Mouse (Mus musculus) kidney, postnatal 0 days (tissue): Measurements from ENCODE around the gene Atp5j. TPM values are rescaled to one million over a fixed set of nuclear protein-coding genes. Genes with fewer than 3 reads are reported as not detected.

Experiments used
- ATAC-seq: fragments of 200-750 bp; cut with Nextera tagmentation; replicated peaks from 2 replicates; pipeline ENCODE4 v1.8.0; 2017; ENCODE audit warnings: low read depth, moderate number of reproducible peaks, moderate TSS enrichment, moderate library complexity; ENCODE audit not compliant: low FRiP score
- DNase-seq: peaks from one replicate; pipeline ENCODE4 v3.0.0-alpha.2; 2016; ENCODE audit warnings: low spot score
- H3K27ac ChIP-seq: fragments of 300-500 bp; sonication (generic); 2 replicates; pipeline ENCODE4 v1.5.1; 2014; ENCODE audit warnings: mild to moderate bottlenecking
- H3K27me3 ChIP-seq: fragments of 300-500 bp; sonication (generic); 2 replicates; pipeline ENCODE4 v1.6.1; 2014; ENCODE audit warnings: low read length, mixed read lengths; ENCODE audit not compliant: insufficient read depth
- H3K36me3 ChIP-seq: fragments of 300-500 bp; sonication (generic); 2 replicates; pipeline ENCODE4 v1.6.1; 2014; ENCODE audit warnings: low read length, mixed read lengths; ENCODE audit not compliant: insufficient read depth
- H3K4me1 ChIP-seq: fragments of 300-500 bp; sonication (generic); replicated peaks from 2 replicates; pipeline ENCODE4 v1.6.1; 2014; ENCODE audit warnings: antibody characterized with exemption, low read length, mixed read lengths; ENCODE audit not compliant: insufficient read depth
- H3K4me2 ChIP-seq: fragments of 300-500 bp; sonication (generic); 2 replicates; pipeline ENCODE4 v1.6.1; 2014; ENCODE audit warnings: mild to moderate bottlenecking, low read length, moderate library complexity, mixed read lengths
- H3K4me3 ChIP-seq: fragments of 300-500 bp; sonication (generic); replicated peaks from 2 replicates; pipeline ENCODE4 v1.5.1; 2014; ENCODE audit warnings: low read depth, low read length
- H3K9ac ChIP-seq: fragments of 300-500 bp; sonication (generic); 2 replicates; pipeline ENCODE4 v1.6.1; 2014; ENCODE audit warnings: low read depth, low read length
- H3K9me3 ChIP-seq: fragments of 300-500 bp; sonication (generic); replicated peaks from 2 replicates; pipeline ENCODE4 v1.6.1; 2016; ENCODE audit warnings: low read length, inconsistent platforms, mixed read lengths
- CTCF ChIP-seq: IDR thresholded peaks from 2 replicates; pipeline ENCODE4 v1.5.1; 2016; ENCODE audit warnings: antibody characterized with exemption, low read depth, mild to moderate bottlenecking, moderate library complexity
- WGBS: fragments of 180-500 bp; shearing (Covaris S2); extraction: QIAGEN DNeasy Blood & Tissue Kit; methylation state at CpG from one replicate; pipeline ENCODE4 v1.1.7; 2014; 5-methylcytosine and 5-hydroxymethylcytosine counted together
- polyA plus RNA-seq: library from polyadenylated mRNA; unstranded; fragments of >200 nt; fragmentation: Nextera tagmentation; extraction: Ambion mirVana; gene quantifications from 2 replicates; pipeline ENCODE4 v1.2.1, GENCODE M21; 2015

Atp5j gene
- polyA plus RNA-seq, 1 experiment from 2014 or later: 1,607 TPM

GRCm38 (mm10) chr16:84800038-84800437 is 35.4 kb downstream of the Atp5j start:
- no peak overlapping the region for H3K4me2 ChIP-seq
- no peaks in the 10 kb centered on the region for H3K9me3 ChIP-seq
- H3K27ac ChIP-seq: no peak overlapping the region
- 93% methylated on average over 1 of the region's 2 CpGs for WGBS
- no peak for ATAC-seq
- H3K4me3 ChIP-seq: no peak overlapping the region
- H3K9ac ChIP-seq: no peak overlapping the region
- H3K27me3 ChIP-seq: no peaks in the 10 kb centered on the region
- no peaks in the 10 kb centered on the region for H3K4me1 ChIP-seq
- DNase-seq: no peak
- TF ChIP-seq CTCF: no peak
- no peaks in the 10 kb centered on the region for H3K36me3 ChIP-seq

- WGBS: 74% methylated on average over 9 of the region's 9 CpGs
- no peak for TF ChIP-seq CTCF
Measured at GRCm38 (mm10) chr16:84796678-84797077, 38.7 kb downstream of the Atp5j start.

GRCm38 (mm10) chr16:84795337-84795736 is 40.1 kb downstream of the Atp5j start:
- TF ChIP-seq CTCF: 0 out of 2 replicates have a peak, but pooled peaks have one; percentile 8
- Histone ChIP-seq H3K4me1 (no peaks in the 10 kb centered on the region), H3K4me3 (no peak overlapping the region), H3K27me3 (no peaks in the 10 kb centered on the region), H3K9me3 (no peaks in the 10 kb centered on the region), H3K4me2 (no peak overlapping the region), H3K27ac (no peak overlapping the region), H3K36me3 (no peaks in the 10 kb centered on the region), H3K9ac (no peak overlapping the region)
- WGBS: 72% methylated on average over 3 of the region's 3 CpGs
- ATAC-seq (no peak), DNase-seq (no peak)

More at GRCm38 (mm10) chr16:84796678-84797077, 38.7 kb downstream of the Atp5j start:
- H3K4me3 ChIP-seq: no peak overlapping the region
- H3K9ac ChIP-seq: no peak overlapping the region
- no peaks in the 10 kb centered on the region for H3K4me1 ChIP-seq
- no peaks in the 10 kb centered on the region for H3K36me3 ChIP-seq
- no peaks in the 10 kb centered on the region for H3K27me3 ChIP-seq
- DNase-seq (no peak), ATAC-seq (no peak)
- no peaks in the 10 kb centered on the region for H3K9me3 ChIP-seq
- no peak overlapping the region for H3K27ac ChIP-seq
- H3K4me2 ChIP-seq: no peak overlapping the region

GRCm38 (mm10) chr16:84793401-84793800 is 42.0 kb downstream of the Atp5j start:
- no peak overlapping the region for H3K9ac ChIP-seq
- 89% methylated on average over 14 of the region's 14 CpGs for WGBS
- DNase-seq: no peak

GRCm38 (mm10) chr16:84790595-84791165 is 44.7 kb downstream of the Atp5j start:
- Histone ChIP-seq H3K27me3 (no peaks in the 10 kb centered on the region), H3K4me2 (no peak overlapping the region)
- WGBS: 86% methylated on average over 2 of the region's 2 CpGs

More at GRCm38 (mm10) chr16:84793401-84793800, 42.0 kb downstream of the Atp5j start:
- Histone ChIP-seq H3K27me3 (no peaks in the 10 kb centered on the region), H3K9me3 (no peaks in the 10 kb centered on the region), H3K4me2 (no peak overlapping the region), H3K27ac (no peak overlapping the region), H3K36me3 (no peaks in the 10 kb centered on the region), H3K4me3 (no peak overlapping the region), H3K4me1 (no peaks in the 10 kb centered on the region)
- no peak for ATAC-seq
- no peak for TF ChIP-seq CTCF

GRCm38 (mm10) chr16:84784966-84785365 is 50.5 kb downstream of the Atp5j start:
- Histone ChIP-seq H3K27ac (no peak overlapping the region), H3K9ac (no peak overlapping the region), H3K4me1 (no peaks in the 10 kb centered on the region), H3K36me3 (no peaks in the 10 kb centered on the region), H3K4me3 (no peak overlapping the region), H3K9me3 (no peaks in the 10 kb centered on the region), H3K27me3 (no peaks in the 10 kb centered on the region), H3K4me2 (no peak overlapping the region)
- no peak for TF ChIP-seq CTCF
- WGBS: 25% methylated on average over 7 of the region's 7 CpGs
- no peak for DNase-seq
- ATAC-seq: no peak

More at GRCm38 (mm10) chr16:84790595-84791165, 44.7 kb downstream of the Atp5j start:
- ATAC-seq: no peak
- no peak for TF ChIP-seq CTCF
- Histone ChIP-seq H3K9ac (no peak overlapping the region), H3K27ac (no peak overlapping the region), H3K36me3 (no peaks in the 10 kb centered on the region), H3K9me3 (no peaks in the 10 kb centered on the region), H3K4me1 (no peaks in the 10 kb centered on the region), H3K4me3 (no peak overlapping the region)
- DNase-seq: no peak

GRCm38 (mm10) chr16:84783279-84783678 is 52.1 kb downstream of the Atp5j start:
- no peak for TF ChIP-seq CTCF
- Histone ChIP-seq H3K27me3 (no peaks in the 10 kb centered on the region), H3K4me2 (no peak overlapping the region), H3K4me3 (no peak overlapping the region), H3K9me3 (no peaks in the 10 kb centered on the region), H3K27ac (no peak overlapping the region), H3K9ac (no peak overlapping the region), H3K4me1 (no peaks in the 10 kb centered on the region), H3K36me3 (no peaks in the 10 kb centered on the region)
- 59% methylated on average over 2 of the region's 2 CpGs for WGBS
- DNase-seq (no peak), ATAC-seq (no peak)
